Mouse (Mus musculus): Measurements from ENCODE around the gene Hist1h2ad.
A peak's percentile ranks its signal among the peaks of the same experiment; 100 is the strongest.
"Not testable (repeated sequence)": the region's sequence is repeated elsewhere in the genome, so short reads cannot be mapped to it uniquely, and the experiment has no call there.

Gene Hist1h2ad

GRCm38 (mm10) chr13:23586099-23586939, 12.1 kb downstream of the Hist1h2ad start:
- DNase-seq = no peak

GRCm38 (mm10) chr13:23586940-23587225, 12.7 kb downstream of the Hist1h2ad start:
- no peak for DNase-seq

- DNase-seq = no peak
Measured at GRCm38 (mm10) chr13:23591206-23591605, 17.0 kb downstream of the Hist1h2ad start.

GRCm38 (mm10) chr13:23591886-23592285, 17.7 kb downstream of the Hist1h2ad start:
- not testable (repeated sequence) for DNase-seq

- peak; percentile 61 for DNase-seq
Measured at GRCm38 (mm10) chr13:23592614-23593013, 18.4 kb downstream of the Hist1h2ad start.

- DNase-seq = no peak
Measured at GRCm38 (mm10) chr13:23593051-23593770, 19.0 kb downstream of the Hist1h2ad start.

GRCm38 (mm10) chr13:23595185-23595584, 21.0 kb downstream of the Hist1h2ad start:
- no peak for DNase-seq

GRCm38 (mm10) chr13:23595622-23596372, 21.6 kb downstream of the Hist1h2ad start:
- DNase-seq = no peak

GRCm38 (mm10) chr13:23597957-23598356, 23.8 kb downstream of the Hist1h2ad start:
- peak; percentile 77 for DNase-seq

GRCm38 (mm10) chr13:23603182-23603699, 29.1 kb downstream of the Hist1h2ad start:
- DNase-seq = no peak

GRCm38 (mm10) chr13:23604452-23604851, 30.3 kb downstream of the Hist1h2ad start:
- DNase-seq = no peak

- no peak for DNase-seq
Measured at GRCm38 (mm10) chr13:23605052-23605451, 30.9 kb downstream of the Hist1h2ad start.

- no peak for DNase-seq
Measured at GRCm38 (mm10) chr13:23609209-23609608, 35.0 kb downstream of the Hist1h2ad start.

GRCm38 (mm10) chr13:23609844-23610243, 35.7 kb downstream of the Hist1h2ad start:
- no peak for DNase-seq

GRCm38 (mm10) chr13:23610393-23610792, 36.2 kb downstream of the Hist1h2ad start:
- no peak for DNase-seq

- no peak for DNase-seq
Measured at GRCm38 (mm10) chr13:23611638-23612037, 37.5 kb downstream of the Hist1h2ad start.

GRCm38 (mm10) chr13:23620056-23620732, 46.0 kb downstream of the Hist1h2ad start:
- DNase-seq = peak; percentile 12

GRCm38 (mm10) chr13:23620733-23621531, 46.8 kb downstream of the Hist1h2ad start, which contains the start of gene Hist1h2be:
Gene Hist1h2be, minus strand, starts transcription at chr13:23621124.
- DNase-seq = peak; percentile 75

GRCm38 (mm10) chr13:23621532-23622174, 47.5 kb downstream of the Hist1h2ad start:
- peak; percentile 50 for DNase-seq

GRCm38 (mm10) chr13:23622175-23622671, 48.0 kb downstream of the Hist1h2ad start, which contains the start of gene Hist1h1e:
Gene Hist1h1e, minus strand, starts transcription at chr13:23622558.
- peak; percentile 84 for DNase-seq

Measured in cerebellum, adult 8-10 months (tissue).